Mouse (Mus musculus) thymus, adult 2 months (tissue): ENCODE measurements around the gene Rapsn. TPM values are rescaled to one million over a fixed set of nuclear protein-coding genes. Genes with fewer than 3 reads are reported as not detected.
A peak's percentile ranks its signal among the peaks of the same experiment; 100 is the strongest.

Experiments used
- DNase-seq: peaks from one replicate; pipeline ENCODE4 v3.0.0; 2021
- H3K27ac ChIP-seq: fragments of 200-500 bp; 2 replicates; pipeline ENCODE4 v1.5.1; 2012; ENCODE audit warnings: low read length, control low read depth; ENCODE audit not compliant: control insufficient read depth, insufficient read depth
- H3K27me3 ChIP-seq: fragments of 200-500 bp; 2 replicates; pipeline ENCODE4 v1.6.1; 2012; ENCODE audit warnings: mild to moderate bottlenecking, low read length, moderate library complexity, mixed read lengths; ENCODE audit not compliant: control insufficient read depth, insufficient read depth
- H3K36me3 ChIP-seq: fragments of 200-500 bp; 2 replicates; pipeline ENCODE4 v1.6.1; 2012; ENCODE audit warnings: mild to moderate bottlenecking, low read length, moderate library complexity; ENCODE audit not compliant: control insufficient read depth, insufficient read depth
- H3K4me1 ChIP-seq: fragments of 200-500 bp; replicated peaks from 2 replicates; pipeline ENCODE4 v1.6.1; 2012; ENCODE audit warnings: low read length; ENCODE audit not compliant: control insufficient read depth, insufficient read depth
- H3K4me3 ChIP-seq: fragments of 200-500 bp; 2 replicates; pipeline ENCODE4 v1.5.1; 2012; ENCODE audit warnings: mild to moderate bottlenecking, low read length, control low read depth, moderate library complexity; ENCODE audit not compliant: control insufficient read depth, insufficient read depth
- CTCF ChIP-seq: fragments of 200-500 bp; IDR thresholded peaks from 2 replicates; pipeline ENCODE4 v1.5.1; 2012; ENCODE audit warnings: mild to moderate bottlenecking, control low read depth, low read length, moderate library complexity, borderline replicate concordance; ENCODE audit not compliant: control insufficient read depth, poor library complexity, insufficient read depth; ENCODE audit errors: extremely low read depth
- POLR2A ChIP-seq: fragments of 200-500 bp; IDR thresholded peaks from 2 replicates; pipeline ENCODE4 v1.6.1; 2012; ENCODE audit warnings: mild to moderate bottlenecking, low read length, control low read depth, moderate library complexity; ENCODE audit not compliant: control insufficient read depth, poor library complexity, insufficient read depth; ENCODE audit errors: extremely low read depth
- WGBS: fragments of 180-500 bp; shearing (Covaris S2); methylation state at CpG from one replicate; pipeline ENCODE4 v1.1.7; 2018; 5-methylcytosine and 5-hydroxymethylcytosine counted together
- polyA plus RNA-seq: library from polyadenylated mRNA; depleted of rRNA; stranded (reverse); fragments of >200 nt; gene quantifications from 2 replicates; pipeline ENCODE4 v1.2.3, GENCODE M21; 2012

Gene Rapsn
- polyA plus RNA-seq, 1 experiment = 10.1 TPM

DNA sequence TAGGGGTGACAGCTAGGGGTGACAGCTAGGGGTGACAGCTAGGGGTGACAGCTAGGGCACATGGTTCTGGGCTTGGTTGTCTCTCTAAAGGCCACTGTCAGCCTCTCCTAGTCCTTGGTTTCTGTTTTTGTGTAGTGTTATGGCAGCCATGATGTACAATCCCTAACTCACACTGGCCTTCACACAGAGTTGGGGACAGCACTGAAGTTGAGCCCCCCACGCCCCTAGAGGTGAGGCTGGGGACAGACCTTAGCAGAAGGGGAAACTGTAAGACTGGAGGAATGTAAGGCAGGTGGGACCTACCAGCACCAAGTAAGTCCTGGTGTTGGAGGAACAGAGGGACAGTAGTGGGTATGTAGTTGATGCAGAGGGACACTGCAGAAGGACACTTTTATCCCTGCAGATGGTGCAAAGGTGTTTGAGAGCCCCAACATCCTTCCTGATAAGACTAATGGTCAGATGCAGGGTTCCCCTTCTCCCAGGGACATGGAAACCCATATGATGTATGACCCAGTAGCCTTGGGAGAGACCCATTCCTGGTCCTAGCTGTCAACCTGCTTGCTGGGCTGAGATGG is 48.0 kb downstream of the Rapsn start:
- peaks cover 52% of the 10 kb centered on the region for H3K4me1 ChIP-seq

DNA sequence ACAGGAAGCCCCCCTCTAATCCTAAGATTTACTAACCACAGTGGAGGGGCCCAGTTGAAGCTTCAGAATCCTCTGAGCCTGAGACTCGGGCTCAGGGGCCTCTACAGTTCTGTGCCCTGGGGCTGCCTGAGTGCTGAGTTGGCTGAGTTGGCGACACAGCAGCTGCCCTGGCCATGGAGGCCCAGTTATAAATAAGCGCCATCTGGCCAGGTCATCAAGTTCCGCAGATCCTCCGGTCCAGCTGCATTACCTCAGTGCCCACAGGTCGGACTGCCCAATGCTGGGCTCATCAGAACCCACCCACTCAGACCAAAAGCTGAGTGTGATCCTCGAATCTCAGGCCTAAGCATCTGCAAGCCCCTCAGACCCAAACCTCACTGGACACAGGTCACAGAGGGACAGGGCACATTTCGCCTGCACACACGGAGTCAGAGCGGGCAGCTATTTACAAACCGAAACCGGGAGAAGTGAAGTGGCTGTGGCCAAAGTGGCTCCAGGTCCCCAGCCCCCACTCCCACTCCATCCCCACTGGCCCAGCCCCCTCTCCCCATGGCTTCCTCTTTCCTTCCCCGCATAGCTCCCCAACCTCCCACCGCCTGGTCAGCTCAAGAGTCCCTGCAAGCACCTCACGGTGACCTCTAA is 48.9 kb downstream of the Rapsn start:
- peak overlapping the region; percentile 40; the same call in 1 of the 2 replicates for H3K27ac ChIP-seq
- H3K4me3 ChIP-seq = no peak overlapping the region
- H3K4me1 ChIP-seq = peaks cover 47% of the 10 kb centered on the region
- no peak for TF ChIP-seq CTCF
- TF ChIP-seq POLR2A = no peak
- H3K36me3 ChIP-seq = no peaks in the 10 kb centered on the region
- 75% methylated on average over 15 of the region's 15 CpGs for WGBS
- no peaks in the 10 kb centered on the region for H3K27me3 ChIP-seq
- DNase-seq = no peak

More for the DNA sequence above, 48.0 kb downstream of the Rapsn start:
- WGBS = 66% methylated on average over 1 of the region's 1 CpGs
- no peaks in the 10 kb centered on the region for H3K27me3 ChIP-seq
- TF ChIP-seq CTCF = no peak
- H3K27ac ChIP-seq = peak overlapping the region; percentile 59
- H3K4me3 ChIP-seq = peak overlapping the region; percentile 3; the same call in 1 of the 2 replicates
- DNase-seq = no peak
- H3K36me3 ChIP-seq = no peaks in the 10 kb centered on the region

DNA sequence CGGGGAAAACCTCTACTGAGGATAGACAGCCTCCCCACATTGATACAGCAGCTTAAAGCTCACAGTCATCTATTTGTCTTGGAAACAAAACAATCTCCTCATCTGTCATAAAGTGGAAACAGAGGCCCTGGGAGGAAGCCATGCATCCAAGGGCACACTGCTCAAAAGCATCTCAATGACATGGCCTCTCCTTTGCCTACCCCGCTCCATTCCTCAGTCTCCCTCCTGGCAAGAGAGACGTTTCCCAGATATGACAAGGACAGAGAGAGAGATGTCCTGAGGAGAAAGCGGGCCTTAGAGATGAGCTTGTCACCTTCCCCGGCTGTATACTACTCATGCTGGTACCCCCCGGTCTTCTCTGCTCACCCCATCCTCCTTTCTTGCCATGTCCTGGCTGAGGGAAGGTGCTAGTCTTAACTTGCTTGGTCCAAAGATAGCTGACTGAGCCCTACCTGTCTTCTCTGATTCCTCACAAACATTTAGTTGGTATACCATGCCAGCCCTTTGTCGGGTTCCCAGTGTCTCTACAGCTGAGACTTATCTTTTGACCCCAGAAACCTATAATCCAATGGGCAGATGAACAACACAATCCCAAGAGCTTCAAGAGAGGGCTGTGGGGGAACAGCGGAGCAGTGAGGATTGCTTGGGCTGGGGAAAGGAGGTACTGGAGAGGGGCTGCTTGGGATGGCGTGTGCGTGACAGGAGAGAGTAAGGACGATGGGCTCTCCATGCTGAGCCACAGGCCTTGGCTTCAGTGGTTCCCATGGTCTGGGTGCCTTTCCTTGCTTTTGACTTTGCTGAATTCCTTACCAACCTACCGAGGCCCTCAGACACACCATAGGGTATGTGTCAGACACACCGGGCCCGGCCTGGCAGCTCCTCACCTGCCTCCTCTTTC is 50.3 kb downstream of the Rapsn start:
- 91% methylated on average over 14 of the region's 14 CpGs for WGBS
- Histone ChIP-seq H3K4me3 (no peak overlapping the region), H3K27me3 (no peaks in the 10 kb centered on the region), H3K36me3 (no peaks in the 10 kb centered on the region), H3K27ac (no peak overlapping the region), H3K4me1 (peaks cover 43% of the 10 kb centered on the region)
- TF ChIP-seq POLR2A = no peak
- no peak for TF ChIP-seq CTCF
- no peak for DNase-seq

DNA sequence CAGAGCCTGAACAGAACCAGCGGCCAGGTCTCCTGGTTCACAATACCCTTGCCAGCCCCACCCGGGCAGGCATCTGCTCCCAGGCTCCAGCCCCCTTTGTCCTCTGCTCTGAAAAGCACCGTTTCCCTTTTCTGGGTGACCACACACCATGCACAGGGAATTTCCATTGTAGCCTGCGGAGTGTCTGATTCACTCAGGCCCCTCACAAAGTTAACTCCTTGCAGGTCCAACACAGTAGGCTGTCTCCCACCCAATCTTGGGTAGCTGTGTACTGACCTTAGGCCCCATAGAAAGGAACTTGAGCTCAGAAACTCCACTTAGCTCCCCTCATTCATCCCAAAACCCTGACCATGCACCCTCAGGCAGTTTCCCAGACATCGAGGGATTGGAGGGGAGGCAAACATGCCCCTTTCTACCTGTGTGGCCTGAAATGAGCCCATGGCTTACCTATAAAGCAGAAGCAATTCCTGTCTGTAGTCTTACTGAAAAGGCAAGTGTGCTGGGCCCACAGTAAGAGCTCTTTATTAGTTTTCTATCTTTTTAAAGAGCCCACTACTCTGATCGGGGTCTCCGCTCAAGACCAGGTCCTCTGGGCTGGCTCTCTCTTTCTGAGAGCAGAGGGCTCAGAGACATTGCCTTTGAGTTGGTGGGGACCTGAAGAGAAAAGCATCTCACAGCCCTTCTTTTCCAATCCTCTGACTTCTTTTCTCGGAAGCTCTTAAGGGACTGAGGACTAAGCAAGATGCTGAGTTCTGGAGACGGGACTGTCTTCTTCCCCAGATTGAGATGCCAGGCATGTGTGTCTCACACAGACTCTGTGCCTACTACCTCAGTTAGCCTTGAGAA is 51.2 kb downstream of the Rapsn start:
- Histone ChIP-seq H3K4me3 (no peak overlapping the region), H3K4me1 (peaks cover 38% of the 10 kb centered on the region)

DNA sequence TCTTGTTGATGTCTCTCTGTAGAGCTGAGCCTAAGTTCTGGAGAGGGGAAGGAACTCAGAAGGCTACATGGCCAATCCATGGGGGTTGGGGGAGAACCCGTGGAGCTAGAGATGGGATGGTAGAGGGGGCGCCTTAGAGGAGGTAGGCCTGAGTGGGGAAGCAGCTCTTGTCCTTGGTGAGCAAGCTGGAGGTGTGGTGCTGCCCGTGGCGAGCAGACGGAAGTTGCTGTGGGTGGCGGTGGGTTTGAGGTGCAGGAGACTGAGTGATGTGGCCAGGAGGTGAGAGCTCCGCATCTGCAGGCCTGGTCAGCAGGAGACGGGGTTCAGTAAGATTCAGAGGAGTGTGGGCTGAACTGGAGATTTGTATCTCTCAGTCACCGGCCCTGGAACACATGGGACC is 52.0 kb downstream of the Rapsn start:
- no peak for DNase-seq
- Histone ChIP-seq H3K27me3 (no peaks in the 10 kb centered on the region), H3K27ac (no peak overlapping the region), H3K4me1 (peaks cover 29% of the 10 kb centered on the region), H3K4me3 (no peak overlapping the region), H3K36me3 (no peaks in the 10 kb centered on the region)
- WGBS = 11% methylated on average over 9 of the region's 9 CpGs
- TF ChIP-seq CTCF (no peak), POLR2A (no peak)

More for the DNA sequence above, 51.2 kb downstream of the Rapsn start:
- no peak for TF ChIP-seq POLR2A
- no peak for TF ChIP-seq CTCF
- no peak for DNase-seq
- Histone ChIP-seq H3K27me3 (no peaks in the 10 kb centered on the region), H3K36me3 (no peaks in the 10 kb centered on the region), H3K27ac (peak overlapping the region; percentile 10; the same call in 1 of the 2 replicates)
- WGBS = 81% methylated on average over 9 of the region's 9 CpGs

GRCm38 (mm10) chr2:91088987-91089386 is 53.6 kb downstream of the Rapsn start:
- Histone ChIP-seq H3K36me3 (no peaks in the 10 kb centered on the region), H3K27me3 (no peaks in the 10 kb centered on the region), H3K4me1 (peaks cover 14% of the 10 kb centered on the region), H3K4me3 (no peak overlapping the region), H3K27ac (no peak overlapping the region)
- 54% methylated on average over 9 of the region's 9 CpGs for WGBS
- no peak for DNase-seq
- TF ChIP-seq CTCF = no peak
- TF ChIP-seq POLR2A = no peak
